Mouse (Mus musculus) forebrain, embryonic 14.5 days (tissue): Measurements from ENCODE around the gene Cyp3a16. TPM values are rescaled to one million over a fixed set of nuclear protein-coding genes. Genes with fewer than 3 reads are reported as not detected.

Experiments used
- polyA plus RNA-seq: library from polyadenylated mRNA; unstranded; fragments of >200 nt; fragmentation: Nextera tagmentation; extraction: Ambion mirVana; gene quantifications from 2 replicates; pipeline ENCODE4 v1.2.1, GENCODE M21; 2014

Cyp3a16 gene
- polyA plus RNA-seq, 1 experiment from 2014 or later: not detected

Other genes starting within 250 kb of the Cyp3a16 start
- 42.8 and 45.7 TPM in 2 replicates for gene Zfp655, start 238.0 kb downstream of the Cyp3a16 start, polyA plus RNA-seq
- 0.98 and 1.6 TPM in 2 replicates for gene Zscan25, start 189.2 kb downstream of the Cyp3a16 start, polyA plus RNA-seq
- not detected in 2 replicates for gene Cyp3a57, start 124.4 kb downstream of the Cyp3a16 start, polyA plus RNA-seq
- not detected in 2 replicates for gene Cyp3a41b, start 115.0 kb upstream of the Cyp3a16 start, polyA plus RNA-seq